Comparison of ENCODE assay signal across 21 mouse cellular contexts in genomic region chr9:27277401-27278087, GRCm38 (mm10). TPM values are rescaled to one million over a fixed set of nuclear protein-coding genes. Genes with fewer than 3 reads are reported as not detected.
DNase-seq lines count a peak whose midpoint lies in the region; ATAC-seq lines count a peak whose summit lies in the region.
"Had no signal": no experiment of that assay in that cellular context is flagged by ENCODE, and none has a peak within 500 bp of the region (broad histone marks: within the 10 kb centered on the region; RNA-seq: fewer than 3 reads in every experiment).

No protein-coding gene starts in this region.

- 0 out of 2 replicates have a peak, but pooled peaks cover 4% of the 10 kb centered on the region for H3K27me3 ChIP-seq in kidney, embryonic 15.5 days
- no peaks in the 10 kb centered on the region for H3K27me3 ChIP-seq in kidney, embryonic 16.5 days (ENCODE audit: insufficient read depth, low read length)
- H3K27me3 ChIP-seq: embryonic facial prominence, embryonic 15.5 days; heart, embryonic 13.5 days had no signal

- H3K4me2 ChIP-seq in kidney, embryonic 15.5 days, result no peak overlapping the region
- H3K4me2 ChIP-seq in kidney, embryonic 16.5 days (replicated peaks; ENCODE audit: low read depth, low read length), result no peak overlapping the region
- H3K4me2 ChIP-seq: embryonic facial prominence, embryonic 15.5 days; heart, embryonic 13.5 days; hindbrain, embryonic 15.5 days had no signal

- no peak overlapping the region for H3K9ac ChIP-seq in kidney, embryonic 15.5 days
- H3K9ac ChIP-seq in kidney, embryonic 16.5 days (replicated peaks; ENCODE audit: low read length), result no peak overlapping the region
- H3K9ac ChIP-seq: embryonic facial prominence, embryonic 15.5 days; heart, embryonic 13.5 days; hindbrain, embryonic 15.5 days had no signal

- ATAC-seq in kidney, embryonic 15.5 days (replicated peaks; ENCODE audit: low FRiP score), result peak; percentile 46; the same call in 1 of the 2 replicates
- no peak for ATAC-seq in kidney, embryonic 16.5 days (ENCODE audit: low FRiP score, low TSS enrichment)
- ATAC-seq: forebrain, embryonic 14.5 days; intestine, embryonic 16.5 days had no signal

- H3K9me3 ChIP-seq in kidney, embryonic 15.5 days (replicated peaks), result no peaks in the 10 kb centered on the region
- H3K9me3 ChIP-seq in kidney, embryonic 16.5 days (ENCODE audit: low read length), result no peaks in the 10 kb centered on the region
- H3K9me3 ChIP-seq: embryonic facial prominence, embryonic 15.5 days; forebrain, embryonic 10.5 days; heart, embryonic 13.5 days; hindbrain, embryonic 15.5 days had no signal

- H3K27ac ChIP-seq in kidney, embryonic 15.5 days, result no peak overlapping the region
- no peak overlapping the region for H3K27ac ChIP-seq in kidney, embryonic 16.5 days (ENCODE audit: low read length)
- H3K27ac ChIP-seq: embryonic facial prominence, embryonic 15.5 days; forebrain, embryonic 10.5 days; heart, embryonic 13.5 days; hindbrain, embryonic 15.5 days had no signal

- DNase-seq in cerebellum, adult 11 months, result peak; percentile 61
- peak; percentile 62 for DNase-seq in cerebellum, adult 8-10 months
- peak; percentile 76 to 82 for DNase-seq in cerebellum, postnatal 14 days
- DNase-seq in adrenal gland, adult 2 months, result no peak
- no peak for DNase-seq in liver
- no peak for DNase-seq in lung, postnatal 36 days
- DNase-seq: adrenal gland, postnatal 14 days; embryo, embryonic 11 days; gastrocnemius, postnatal 36 days; heart, adult 11 months; heart, postnatal 36 days had no signal

- no peak overlapping the region for H3K4me3 ChIP-seq in kidney, embryonic 15.5 days (replicated peaks)
- no peak overlapping the region for H3K4me3 ChIP-seq in kidney, embryonic 16.5 days (ENCODE audit: low read length)
- H3K4me3 ChIP-seq: embryonic facial prominence, embryonic 15.5 days; erythroblast, embryonic 14.5 days; forebrain, embryonic 10.5 days; heart, embryonic 13.5 days; hindbrain, embryonic 15.5 days had no signal

- H3K4me1 ChIP-seq in kidney, embryonic 15.5 days, result no peaks in the 10 kb centered on the region
- H3K4me1 ChIP-seq in kidney, embryonic 16.5 days (ENCODE audit: insufficient read depth, low read length), result no peaks in the 10 kb centered on the region
- H3K4me1 ChIP-seq: embryonic facial prominence, embryonic 15.5 days; heart, embryonic 13.5 days; hindbrain, embryonic 15.5 days had no signal

- H3K36me3 ChIP-seq in kidney, embryonic 15.5 days, result no peaks in the 10 kb centered on the region
- no peaks in the 10 kb centered on the region for H3K36me3 ChIP-seq in kidney, embryonic 16.5 days (ENCODE audit: insufficient read depth, low read length)
- H3K36me3 ChIP-seq: embryonic facial prominence, embryonic 15.5 days; forebrain, embryonic 10.5 days; heart, embryonic 13.5 days; hindbrain, embryonic 15.5 days had no signal

- 42% methylated on average over 5 of the region's 5 CpGs for WGBS in kidney, embryonic 15.5 days
- WGBS in kidney, embryonic 16.5 days, result 41% methylated on average over 5 of the region's 5 CpGs

RNA-seq across cellular contexts. Expression of gene Igsf9b, which starts 21.5 kb away (rescaled TPM):
- 2.5 and 2.7 TPM in 2 replicates for polyA plus RNA-seq in kidney, embryonic 15.5 days (2015; fragmentation: Nextera tagmentation; extraction: Ambion mirVana)
- 2.6 and 2.8 TPM in 2 replicates for polyA plus RNA-seq in kidney, embryonic 16.5 days (2015; fragmentation: Nextera tagmentation; extraction: Ambion mirVana)
- total RNA-seq in adrenal gland, adult 2 months (2021), result 1 to 10 TPM; 3.0 to 3.6 TPM
- 2.1 and 2.5 TPM in 2 replicates for polyA plus RNA-seq in adrenal gland, adult 2 months (2012; rRNA removed)
- total RNA-seq: MEL had no signal
- polyA plus RNA-seq: erythroblast, embryonic 14.5 days had no signal

Comparison
In these comparisons a context has a peak if more than half of its experiments do, and no peak if none do; other contexts are left out.
1. DNase-seq: peak in cerebellum, adult 11 months (single experiment), cerebellum, adult 8-10 months (single experiment) and cerebellum, postnatal 14 days (2 of 2); none in adrenal gland, adult 2 months (single experiment), liver (single experiment) and lung, postnatal 36 days (single experiment).